Mouse (Mus musculus) gonadal fat pad, adult 2 months (tissue): ENCODE data around the gene Vps8. TPM values are rescaled to one million over a fixed set of nuclear protein-coding genes. Genes with fewer than 3 reads are reported as not detected.

Experiments used
- DNase-seq: peaks from one replicate; pipeline ENCODE4 v3.0.0-alpha.2; 2012; ENCODE audit warnings: low read depth
- polyA plus RNA-seq: library from polyadenylated mRNA; depleted of rRNA; stranded (reverse); fragments of >200 nt; gene quantifications from 2 replicates; pipeline ENCODE4 v1.2.3, GENCODE M21; 2012

Vps8 gene
- polyA plus RNA-seq, 1 experiment = 15.9 TPM

GRCm38 (mm10) chr16:21553506-21553905 lies 130.6 kb downstream of the Vps8 start:
- DNase-seq = no peak

- DNase-seq = no peak
Observed at GRCm38 (mm10) chr16:21562625-21563300, 139.8 kb downstream of the Vps8 start.

- no peak for DNase-seq
Observed at GRCm38 (mm10) chr16:21563322-21563721, 140.4 kb downstream of the Vps8 start.

- no peak for DNase-seq
Observed at GRCm38 (mm10) chr16:21567093-21567492, 144.2 kb downstream of the Vps8 start.

- DNase-seq = no peak
Observed at GRCm38 (mm10) chr16:21569952-21570351, 147.0 kb downstream of the Vps8 start.

GRCm38 (mm10) chr16:21570786-21571185 lies 147.9 kb downstream of the Vps8 start:
- no peak for DNase-seq

GRCm38 (mm10) chr16:21576000-21576420 lies 153.1 kb downstream of the Vps8 start:
- DNase-seq = no peak

GRCm38 (mm10) chr16:21589110-21589509 lies 166.2 kb downstream of the Vps8 start:
- DNase-seq = no peak

- DNase-seq = no peak
Observed at GRCm38 (mm10) chr16:21590806-21591205, 167.9 kb downstream of the Vps8 start.

GRCm38 (mm10) chr16:21591511-21591910 lies 168.6 kb downstream of the Vps8 start:
- DNase-seq = no peak

GRCm38 (mm10) chr16:21595539-21595938 lies 172.6 kb downstream of the Vps8 start:
- no peak for DNase-seq

- DNase-seq = no peak
Observed at GRCm38 (mm10) chr16:21604354-21604753, 181.4 kb downstream of the Vps8 start.

GRCm38 (mm10) chr16:21606249-21607020 lies 183.5 kb downstream of the Vps8 start:
- DNase-seq = no peak

- DNase-seq = no peak
Observed at GRCm38 (mm10) chr16:21607021-21607650, 184.2 kb downstream of the Vps8 start.

- no peak for DNase-seq
Observed at GRCm38 (mm10) chr16:21607651-21608040, 184.7 kb downstream of the Vps8 start.

GRCm38 (mm10) chr16:21608176-21608865 lies 185.4 kb downstream of the Vps8 start:
- no peak for DNase-seq

GRCm38 (mm10) chr16:21610473-21610872 lies 187.6 kb downstream of the Vps8 start:
- no peak for DNase-seq

GRCm38 (mm10) chr16:21615802-21616201 lies 192.9 kb downstream of the Vps8 start:
- no peak for DNase-seq

- no peak for DNase-seq
Observed at GRCm38 (mm10) chr16:21620630-21621029, 197.7 kb downstream of the Vps8 start.

GRCm38 (mm10) chr16:21625784-21626634 lies 203.1 kb downstream of the Vps8 start:
- no peak for DNase-seq

GRCm38 (mm10) chr16:21627248-21627647 lies 204.3 kb downstream of the Vps8 start:
- peak; percentile 41 for DNase-seq
